Mouse (Mus musculus): ENCODE data around the gene Nos1.
"Not testable (repeated sequence)": the region's sequence is repeated elsewhere in the genome, so short reads cannot be mapped to it uniquely, and the experiment has no call there.

Nos1 gene

GRCm38 (mm10) chr5:117839501-117839900 is 58.7 kb downstream of the Nos1 start:
- DNase-seq (ENCODE audit: low read depth, low spot score) = no peak

- DNase-seq (ENCODE audit: low read depth, low spot score) = no peak
These were observed 59.4 kb downstream of the Nos1 start for GRCm38 (mm10) chr5:117840203-117840602.

DNA sequence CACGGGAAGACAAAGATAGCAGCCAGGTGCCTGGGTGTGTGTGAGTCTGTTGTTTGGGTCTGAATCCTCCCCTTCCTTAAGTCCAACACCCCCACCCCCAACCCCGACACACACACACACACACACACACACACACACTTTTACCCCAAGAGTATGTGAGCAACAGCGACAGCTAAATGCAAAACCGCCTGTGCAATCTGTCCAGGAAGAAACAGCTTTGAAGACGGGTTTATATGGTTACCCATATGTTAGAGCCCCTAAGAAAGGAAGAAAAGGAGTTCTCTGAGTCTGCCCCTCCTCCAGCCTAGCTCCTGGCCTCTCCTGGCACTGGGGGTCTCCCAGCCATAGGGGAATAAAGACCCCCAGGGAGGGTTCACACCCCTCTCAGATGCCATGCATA is 60.2 kb downstream of the Nos1 start:
- DNase-seq (ENCODE audit: low read depth, low spot score) = no peak

DNA sequence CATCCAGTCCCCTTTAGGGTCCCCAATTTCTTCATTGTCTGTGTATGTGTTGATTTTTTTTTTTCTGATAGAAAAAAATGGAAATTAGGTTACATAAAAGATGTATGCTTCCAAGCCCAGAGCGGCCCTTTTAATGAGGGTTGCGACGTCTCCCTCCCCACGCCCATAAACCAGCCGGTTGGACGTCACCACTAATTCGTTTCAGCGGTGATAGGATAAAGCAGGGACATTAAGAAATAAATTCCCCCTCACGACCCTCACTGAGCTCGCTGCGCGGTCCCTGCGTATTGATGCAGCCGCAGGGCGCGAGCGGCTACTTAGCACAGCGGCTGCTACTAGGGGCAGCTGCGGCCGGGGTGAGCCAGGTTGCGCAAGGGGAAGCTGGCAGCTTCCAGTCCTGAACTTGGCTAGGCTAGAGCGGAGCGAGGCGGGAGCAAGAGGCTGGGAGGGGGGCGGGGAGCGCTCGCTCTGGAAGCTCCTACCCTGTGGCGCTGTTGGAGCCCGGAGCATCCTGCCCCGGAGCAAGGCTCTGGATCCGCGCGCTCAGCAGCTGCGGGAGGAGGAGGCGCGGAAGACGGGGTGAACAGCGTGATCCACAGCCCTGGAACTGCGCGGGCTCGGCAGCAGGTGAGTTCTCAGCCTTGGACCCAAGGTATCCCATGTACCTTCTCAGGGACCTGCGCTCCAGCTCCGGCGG is 61.0 kb downstream of the Nos1 start:
- DNase-seq (ENCODE audit: low read depth, low spot score) = no peak

- DNase-seq (ENCODE audit: low read depth, low spot score) = no peak
These were observed 61.9 kb downstream of the Nos1 start for GRCm38 (mm10) chr5:117842699-117843098.

GRCm38 (mm10) chr5:117844611-117845010 is 63.8 kb downstream of the Nos1 start:
- no peak for DNase-seq (ENCODE audit: low read depth, low spot score)

DNA sequence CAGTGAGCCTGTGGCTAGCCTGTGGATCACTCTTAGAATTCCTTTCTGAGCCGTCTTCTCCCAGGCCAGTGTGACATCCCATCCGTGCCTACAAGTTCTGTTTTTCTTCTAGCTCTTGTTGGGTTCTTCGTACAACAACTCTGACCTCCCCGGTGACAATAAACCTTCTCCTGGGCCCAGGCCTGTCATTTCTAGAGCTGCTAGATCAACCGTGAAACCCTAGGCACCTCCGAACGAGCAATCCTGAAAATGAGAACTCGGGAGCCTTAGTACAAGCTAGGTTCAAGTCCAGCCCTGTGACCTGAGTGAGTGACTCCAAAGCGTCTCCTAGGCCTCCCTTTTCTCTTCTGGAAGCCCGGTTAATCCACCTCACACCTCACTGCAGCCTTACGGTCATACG is 69.6 kb downstream of the Nos1 start:
- no peak for DNase-seq (ENCODE audit: low read depth, low spot score)

DNA sequence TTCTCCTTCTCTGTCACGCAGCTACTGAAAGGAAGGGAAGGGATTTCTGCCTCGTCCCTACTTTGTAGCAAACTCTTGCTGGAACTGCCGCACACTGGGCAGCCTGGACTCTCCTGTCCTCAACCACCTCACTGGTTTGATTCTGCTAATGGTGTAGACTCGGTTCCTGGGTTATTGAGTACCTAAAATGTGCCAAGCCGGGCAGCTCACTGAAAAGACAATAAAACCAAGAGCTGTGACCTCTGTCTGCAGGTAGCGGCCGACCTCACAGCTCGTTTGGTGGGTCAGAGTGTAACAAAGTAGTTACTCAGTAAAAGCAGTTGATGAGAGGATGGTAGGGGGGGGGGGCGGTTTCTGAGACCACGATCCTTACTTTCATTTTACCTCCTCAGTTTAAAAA is 72.9 kb downstream of the Nos1 start:
- DNase-seq (ENCODE audit: low read depth, low spot score) = no peak

DNA sequence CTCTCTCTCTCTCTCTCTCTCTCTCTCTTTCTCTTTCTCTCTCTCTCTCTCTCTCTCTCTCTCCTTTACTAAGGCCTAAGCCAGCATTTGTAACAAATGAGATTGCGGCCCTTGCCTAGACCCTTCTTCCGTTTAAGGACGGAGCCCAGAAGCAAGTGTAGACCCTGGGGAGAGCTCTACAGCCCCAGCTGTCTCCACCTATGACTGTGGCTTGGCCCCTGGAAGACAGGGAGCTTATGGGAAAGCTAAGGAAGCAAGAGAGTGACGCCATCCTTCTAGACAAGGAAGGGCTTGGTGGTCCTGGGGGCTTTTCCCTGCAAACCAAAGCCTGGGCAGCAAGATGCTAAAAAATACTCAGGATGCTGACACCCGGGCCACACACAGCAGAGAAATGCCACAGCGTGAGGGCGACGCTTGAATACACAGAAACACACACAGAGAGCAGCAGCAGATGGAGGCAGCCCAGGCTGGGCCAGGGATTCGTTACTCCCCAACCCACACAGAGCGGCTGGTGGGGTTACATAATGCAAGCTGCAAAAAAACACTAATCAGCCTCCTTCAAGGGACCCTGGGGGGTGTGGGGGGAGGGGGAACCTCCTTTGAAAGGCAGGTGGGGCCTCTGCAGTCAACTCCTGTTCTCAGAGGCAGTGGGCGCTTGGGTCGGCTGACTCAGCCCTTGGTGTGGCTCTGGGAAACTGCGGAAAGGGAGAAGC is 83.9 kb downstream of the Nos1 start:
- DNase-seq (ENCODE audit: low read depth, low spot score) = no peak

- no peak for DNase-seq (ENCODE audit: low read depth, low spot score)
These were observed 85.0 kb downstream of the Nos1 start for GRCm38 (mm10) chr5:117865876-117866275.

DNA sequence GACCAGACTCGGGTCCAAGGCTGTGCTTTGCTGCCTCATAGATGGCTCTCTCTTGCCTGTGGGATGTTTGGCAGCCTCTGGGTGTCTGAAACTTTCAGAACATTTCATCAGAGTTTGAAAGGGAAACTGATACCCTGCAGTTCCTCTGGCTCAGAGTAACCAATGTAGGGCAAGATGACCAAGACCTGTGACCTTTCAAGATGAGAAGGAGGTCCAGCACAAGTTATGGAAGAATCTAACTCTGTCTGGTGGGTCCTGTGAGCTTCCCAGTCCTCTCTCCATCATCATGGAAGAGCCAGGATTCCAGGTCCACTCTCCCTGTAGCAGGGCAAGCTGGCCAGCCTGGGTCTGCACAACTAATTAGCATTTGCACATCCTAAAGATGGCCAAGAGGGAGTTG is 90.8 kb downstream of the Nos1 start:
- DNase-seq (ENCODE audit: low read depth, low spot score) = no peak

DNA sequence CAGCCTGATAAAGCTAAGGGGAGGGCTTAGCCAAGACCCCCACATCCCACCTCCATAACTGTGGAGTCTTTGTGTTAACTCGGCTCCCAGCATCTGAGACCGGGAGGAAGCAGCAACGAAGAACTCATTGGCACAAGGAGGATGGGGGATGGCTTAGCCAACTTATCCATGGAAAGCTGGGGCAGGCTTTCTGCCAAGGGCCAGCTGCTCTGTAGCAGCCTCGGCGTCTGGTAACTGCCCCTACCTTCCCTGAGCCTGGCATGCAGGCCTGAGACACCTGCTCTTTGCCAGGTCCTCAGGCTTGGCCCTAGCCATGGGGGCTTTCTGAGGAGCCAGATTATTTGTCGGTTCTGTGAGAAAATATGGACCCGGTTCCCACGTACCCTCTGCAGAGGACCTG is 93.0 kb downstream of the Nos1 start:
- DNase-seq (ENCODE audit: low read depth, low spot score) = no peak

- no peak for DNase-seq (ENCODE audit: low read depth, low spot score)
These were observed 93.4 kb downstream of the Nos1 start for GRCm38 (mm10) chr5:117874236-117874635.

DNA sequence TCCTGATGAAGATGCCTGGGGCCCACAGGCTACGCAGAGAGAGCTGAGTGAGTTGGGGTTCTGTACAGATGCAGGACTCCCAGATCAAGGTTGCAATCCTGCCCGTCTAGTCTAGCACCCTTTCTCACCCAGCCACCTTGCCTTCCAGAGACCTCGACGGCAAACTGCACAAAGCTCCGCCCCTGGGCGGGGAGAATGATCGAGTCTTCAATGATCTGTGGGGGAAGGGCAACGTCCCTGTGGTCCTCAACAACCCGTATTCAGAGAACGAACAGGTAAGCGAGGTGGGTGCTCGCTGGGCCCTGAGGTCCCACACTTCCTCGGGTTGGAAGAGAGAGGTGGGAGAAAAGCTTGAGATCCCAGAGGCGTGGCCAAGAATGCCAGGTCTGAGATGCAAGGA is 98.3 kb downstream of the Nos1 start:
- no peak for DNase-seq (ENCODE audit: low read depth, low spot score)

- DNase-seq (ENCODE audit: low read depth, low spot score) = no peak
These were observed 100.2 kb downstream of the Nos1 start for GRCm38 (mm10) chr5:117880916-117881555.

GRCm38 (mm10) chr5:117882411-117882810 is 101.6 kb downstream of the Nos1 start:
- DNase-seq (ENCODE audit: low read depth, low spot score) = not testable (repeated sequence)

GRCm38 (mm10) chr5:117884991-117885390 is 104.2 kb downstream of the Nos1 start:
- DNase-seq (ENCODE audit: low read depth, low spot score) = no peak

- DNase-seq (ENCODE audit: low read depth, low spot score) = no peak
These were observed 107.3 kb downstream of the Nos1 start for GRCm38 (mm10) chr5:117888126-117888525.

DNA sequence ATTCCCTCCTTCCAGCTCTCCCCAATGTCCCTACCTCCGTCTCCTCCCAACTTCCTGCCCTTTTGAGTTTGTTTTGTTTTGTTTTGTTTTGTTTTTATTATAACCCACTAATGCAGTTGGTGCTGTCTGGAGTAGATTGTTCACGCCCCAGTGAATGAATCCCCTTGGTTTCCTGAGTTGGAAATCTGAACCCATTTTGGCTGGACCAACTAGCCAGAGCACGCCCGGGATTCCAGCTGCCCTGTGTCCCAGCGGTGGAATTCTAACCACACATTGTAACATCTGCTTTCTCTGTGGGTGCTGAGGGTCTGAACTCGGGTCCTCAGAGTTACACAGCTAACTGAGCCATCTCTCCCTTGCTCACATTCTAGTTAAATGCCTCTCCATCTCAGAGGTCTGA is 108.1 kb downstream of the Nos1 start:
- DNase-seq (ENCODE audit: low read depth, low spot score) = no peak

DNA sequence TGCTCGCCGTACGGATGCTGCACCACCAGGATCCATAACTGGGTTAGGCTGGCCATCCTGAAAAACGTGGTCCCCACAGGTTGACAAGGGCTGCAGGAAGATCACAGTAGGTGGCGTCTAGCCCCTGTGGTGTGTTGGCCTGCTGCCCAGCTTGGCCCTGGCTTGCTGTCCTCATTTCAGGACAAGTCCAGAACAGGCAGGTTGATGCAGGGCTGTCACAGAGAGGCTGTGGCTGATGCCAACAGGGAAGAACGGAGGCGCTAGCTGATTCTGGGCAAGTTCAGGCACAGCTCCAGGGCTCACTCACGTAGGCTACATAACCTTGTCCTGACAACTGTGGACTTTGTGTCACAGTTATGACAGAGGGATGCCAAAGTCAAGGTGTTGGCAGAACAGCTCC is 108.7 kb downstream of the Nos1 start:
- no peak for DNase-seq (ENCODE audit: low read depth, low spot score)

DNA sequence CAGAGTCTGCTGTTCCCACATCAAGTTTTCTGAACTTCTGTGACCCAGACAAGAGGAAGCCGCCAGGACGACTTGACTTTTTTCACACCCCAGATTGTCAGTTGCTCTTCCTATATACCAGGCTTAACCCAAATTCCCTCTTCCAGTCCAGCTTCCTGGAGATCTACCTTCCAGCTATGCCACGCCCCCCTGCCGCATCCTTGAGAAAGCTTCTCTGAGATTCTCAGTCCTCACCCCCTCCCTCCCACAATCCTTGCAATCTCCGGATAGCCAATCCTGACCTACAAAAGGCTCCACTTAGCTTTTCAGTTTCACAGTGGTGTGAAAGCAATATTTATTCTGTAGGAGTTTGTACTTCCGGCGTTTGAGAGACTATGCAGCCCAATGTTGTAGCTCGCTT is 110.0 kb downstream of the Nos1 start:
- DNase-seq (ENCODE audit: low read depth, low spot score) = no peak

- DNase-seq (ENCODE audit: low read depth, low spot score) = no peak
These were observed 110.7 kb downstream of the Nos1 start for GRCm38 (mm10) chr5:117891545-117891944.

DNA sequence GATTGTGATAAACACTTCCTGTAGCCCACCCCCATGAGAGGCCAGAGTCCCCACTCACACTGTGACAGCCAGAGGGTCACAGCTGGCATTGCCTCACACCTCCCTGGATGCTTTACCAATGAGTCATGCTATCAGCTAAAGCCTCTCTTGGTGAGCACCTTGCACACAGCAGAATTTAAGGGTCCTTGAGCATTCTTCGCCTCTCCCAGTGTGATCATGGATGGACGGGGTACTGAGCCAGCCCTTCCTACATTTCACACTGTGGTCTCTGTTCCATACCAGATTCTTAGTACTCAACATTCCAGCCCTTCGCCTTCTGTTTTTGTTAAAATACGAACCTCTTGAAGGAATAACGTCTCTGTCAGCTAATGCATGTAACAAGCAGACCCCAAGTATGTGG is 113.2 kb downstream of the Nos1 start:
- DNase-seq (ENCODE audit: low read depth, low spot score) = no peak
